Mouse (Mus musculus): ENCODE results near the gene Fibin. TPM values are rescaled to one million over a fixed set of nuclear protein-coding genes. Genes with fewer than 3 reads are reported as not detected.

Gene Fibin
- polyA plus RNA-seq, 1 experiment from 2014 or later = 1.2 TPM

DNA sequence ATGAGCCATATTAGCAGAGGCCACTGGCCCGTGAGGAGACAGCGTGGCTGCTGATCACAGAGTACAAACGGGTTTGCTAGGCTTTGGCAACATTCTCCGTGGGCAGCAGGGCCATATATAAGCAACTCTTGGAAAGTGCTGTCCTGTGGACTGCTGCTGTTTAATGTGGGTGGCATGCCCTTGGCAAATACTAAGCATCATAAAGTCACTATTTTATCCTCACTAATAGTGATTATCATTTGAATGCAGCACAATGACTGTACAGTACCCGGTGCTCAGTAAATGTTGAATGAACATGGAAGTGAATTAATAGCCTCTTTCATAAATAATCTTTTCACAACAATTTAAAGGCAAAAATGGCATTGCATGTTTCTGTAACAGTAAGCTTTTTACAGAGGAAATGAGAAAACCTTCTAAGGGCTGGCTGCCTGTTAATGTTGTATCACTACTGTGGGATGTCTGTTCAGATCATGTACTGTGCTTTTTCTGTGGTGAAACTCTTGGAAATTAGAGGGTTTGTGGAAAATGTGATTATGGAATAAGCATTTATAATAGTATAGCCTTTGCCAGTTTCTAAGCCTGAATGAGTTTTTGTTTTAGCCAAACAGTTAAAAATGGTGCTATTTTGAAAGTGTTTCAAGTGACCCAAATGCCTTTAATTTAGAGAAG lies 9.5 kb downstream of the Fibin start:
- Histone ChIP-seq H3K4me3 (no peak overlapping the region), H3K36me3 (replicated peaks) (no peaks in the 10 kb centered on the region), H3K27ac (no peak overlapping the region), H3K27me3 (ENCODE audit: poor library complexity, severe bottlenecking) (no peaks in the 10 kb centered on the region), H3K4me1 (0 out of 2 replicates have a peak, but pooled peaks cover 3% of the 10 kb centered on the region), H3K9me3 (no peaks in the 10 kb centered on the region)
- WGBS = 88% methylated on average over 5 of the region's 5 CpGs
- no peak for DNase-seq (ENCODE audit: extremely low spot score, low spot score)

GRCm38 (mm10) chr2:110351843-110352251 lies 11.1 kb downstream of the Fibin start:
- Histone ChIP-seq H3K27me3 (ENCODE audit: poor library complexity, severe bottlenecking) (no peaks in the 10 kb centered on the region), H3K27ac (no peak overlapping the region), H3K9me3 (no peaks in the 10 kb centered on the region), H3K4me3 (no peak overlapping the region), H3K36me3 (replicated peaks) (no peaks in the 10 kb centered on the region), H3K4me1 (0 out of 2 replicates have a peak, but pooled peaks cover 3% of the 10 kb centered on the region)
- 59% methylated on average over 5 of the region's 5 CpGs for WGBS
- no peak for DNase-seq (ENCODE audit: extremely low spot score, low spot score)

GRCm38 (mm10) chr2:110351406-110351805 lies 11.6 kb downstream of the Fibin start:
- WGBS = 63% methylated on average over 1 of the region's 1 CpGs
- 0 out of 2 replicates have a peak, but pooled peaks cover 3% of the 10 kb centered on the region for H3K4me1 ChIP-seq
- H3K36me3 ChIP-seq (replicated peaks) = no peaks in the 10 kb centered on the region
- H3K27me3 ChIP-seq (ENCODE audit: poor library complexity, severe bottlenecking) = no peaks in the 10 kb centered on the region
- no peak overlapping the region for H3K4me3 ChIP-seq
- no peaks in the 10 kb centered on the region for H3K9me3 ChIP-seq
- DNase-seq (ENCODE audit: extremely low spot score, low spot score) = no peak
- no peak overlapping the region for H3K27ac ChIP-seq

GRCm38 (mm10) chr2:110328953-110329352 lies 34.0 kb downstream of the Fibin start:
- Histone ChIP-seq H3K27me3 (ENCODE audit: poor library complexity, severe bottlenecking) (no peaks in the 10 kb centered on the region), H3K27ac (no peak overlapping the region), H3K9me3 (no peaks in the 10 kb centered on the region), H3K4me1 (no peaks in the 10 kb centered on the region), H3K4me3 (no peak overlapping the region), H3K36me3 (replicated peaks) (no peaks in the 10 kb centered on the region)
- DNase-seq (ENCODE audit: extremely low spot score, low spot score) = no peak

GRCm38 (mm10) chr2:110319949-110320348 lies 43.0 kb downstream of the Fibin start:
- H3K4me1 ChIP-seq = no peaks in the 10 kb centered on the region
- no peaks in the 10 kb centered on the region for H3K36me3 ChIP-seq (replicated peaks)
- WGBS = 88% methylated on average over 4 of the region's 4 CpGs
- DNase-seq (ENCODE audit: extremely low spot score, low spot score) = no peak
- H3K4me3 ChIP-seq = no peak overlapping the region
- H3K9me3 ChIP-seq = no peaks in the 10 kb centered on the region
- H3K27ac ChIP-seq = no peak overlapping the region
- no peaks in the 10 kb centered on the region for H3K27me3 ChIP-seq (ENCODE audit: poor library complexity, severe bottlenecking)

- no peak overlapping the region for H3K27ac ChIP-seq
- no peaks in the 10 kb centered on the region for H3K27me3 ChIP-seq (ENCODE audit: poor library complexity, severe bottlenecking)
- 91% methylated on average over 1 of the region's 1 CpGs for WGBS
- DNase-seq (ENCODE audit: extremely low spot score, low spot score) = no peak
- H3K4me1 ChIP-seq = no peaks in the 10 kb centered on the region
- no peaks in the 10 kb centered on the region for H3K36me3 ChIP-seq (replicated peaks)
- no peaks in the 10 kb centered on the region for H3K9me3 ChIP-seq
- H3K4me3 ChIP-seq = no peak overlapping the region
These were observed 43.7 kb downstream of the Fibin start for GRCm38 (mm10) chr2:110319266-110319665.

GRCm38 (mm10) chr2:110318719-110319118 lies 44.3 kb downstream of the Fibin start:
- no peak overlapping the region for H3K27ac ChIP-seq
- no peaks in the 10 kb centered on the region for H3K9me3 ChIP-seq
- H3K4me3 ChIP-seq = no peak overlapping the region
- H3K4me1 ChIP-seq = no peaks in the 10 kb centered on the region
- no peak for DNase-seq (ENCODE audit: extremely low spot score, low spot score)
- 86% methylated on average over 1 of the region's 1 CpGs for WGBS
- H3K36me3 ChIP-seq (replicated peaks) = no peaks in the 10 kb centered on the region
- H3K27me3 ChIP-seq (ENCODE audit: poor library complexity, severe bottlenecking) = no peaks in the 10 kb centered on the region

DNA sequence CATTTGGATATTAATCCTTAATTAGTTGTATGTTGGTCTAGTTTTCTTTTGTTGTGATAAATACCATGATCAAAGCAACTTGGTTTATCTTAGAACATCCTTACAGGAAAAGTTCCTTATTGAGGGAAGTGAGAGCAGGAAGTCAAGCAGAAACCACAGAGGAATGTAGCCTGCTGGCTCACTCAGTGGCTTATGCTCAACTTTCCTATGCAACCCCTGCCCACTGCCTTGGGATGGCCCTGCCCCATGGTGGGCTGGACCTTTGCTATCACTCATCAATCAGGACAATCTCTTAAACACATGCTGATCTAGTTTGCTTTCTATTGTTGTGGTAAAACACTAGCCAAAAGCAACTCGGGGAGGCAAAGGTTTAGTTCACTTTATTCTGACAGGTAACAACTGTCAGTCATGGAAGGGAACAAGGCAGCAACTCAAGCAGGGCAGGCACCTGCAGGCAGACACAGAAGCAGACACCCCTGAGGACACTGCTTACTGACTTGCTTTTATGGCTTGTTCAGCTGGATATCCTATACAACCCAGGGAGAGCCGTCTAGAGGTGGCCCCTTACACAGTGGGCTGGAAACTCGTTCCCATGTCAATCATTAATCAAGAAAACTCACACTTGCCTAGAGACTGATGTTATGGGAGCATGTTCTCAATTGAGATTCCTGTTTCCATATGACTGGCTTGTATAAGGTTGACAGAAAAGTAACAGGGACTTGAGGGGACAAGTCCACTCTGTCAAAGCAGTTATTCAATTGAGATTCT lies 46.7 kb downstream of the Fibin start:
- DNase-seq (ENCODE audit: extremely low spot score, low spot score) = no peak
- H3K27me3 ChIP-seq (ENCODE audit: poor library complexity, severe bottlenecking) = no peaks in the 10 kb centered on the region
- 58% methylated on average over 3 of the region's 3 CpGs for WGBS
- H3K27ac ChIP-seq = no peak overlapping the region
- H3K36me3 ChIP-seq (replicated peaks) = no peaks in the 10 kb centered on the region
- no peaks in the 10 kb centered on the region for H3K9me3 ChIP-seq
- no peak overlapping the region for H3K4me3 ChIP-seq
- H3K4me1 ChIP-seq = no peaks in the 10 kb centered on the region

GRCm38 (mm10) chr2:110314509-110315155 lies 48.4 kb downstream of the Fibin start, which contains the start of gene Bbox1:
TSS of gene Bbox1 (minus strand) at chr2:110314560.
- no peak within 1 kb of the TSS for H3K27ac ChIP-seq
- no peaks in the 10 kb centered on the region for H3K9me3 ChIP-seq
- WGBS = 95% methylated on average over 6 of the region's 6 CpGs

DNA sequence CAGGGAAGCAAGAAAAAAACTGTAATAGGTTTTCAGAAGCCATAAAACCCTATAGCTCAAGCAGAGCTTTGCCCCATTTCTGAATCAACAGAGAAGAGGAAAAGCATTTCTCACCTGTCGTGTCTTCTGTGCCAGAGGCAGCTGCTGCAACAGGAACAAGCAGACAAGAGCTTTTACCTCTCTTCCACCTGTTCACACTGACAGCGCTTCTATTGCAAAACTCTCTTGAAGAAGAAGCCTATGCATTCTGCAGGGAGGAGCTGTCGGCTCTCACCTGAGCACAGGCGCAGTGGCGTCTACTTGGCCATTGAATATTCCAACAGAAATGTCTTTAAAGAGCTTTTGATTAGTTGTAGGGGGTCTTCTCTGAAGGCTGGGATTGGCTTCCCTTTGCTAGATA lies 48.9 kb downstream of the Fibin start:
- Histone ChIP-seq H3K27ac (no peak overlapping the region), H3K27me3 (ENCODE audit: poor library complexity, severe bottlenecking) (no peaks in the 10 kb centered on the region), H3K9me3 (no peaks in the 10 kb centered on the region), H3K36me3 (replicated peaks) (no peaks in the 10 kb centered on the region), H3K4me1 (no peaks in the 10 kb centered on the region), H3K4me3 (no peak overlapping the region)
- DNase-seq (ENCODE audit: extremely low spot score, low spot score) = no peak
- WGBS = 87% methylated on average over 5 of the region's 5 CpGs

More at GRCm38 (mm10) chr2:110314509-110315155, 48.4 kb downstream of the Fibin start, which contains the start of gene Bbox1:
- Histone ChIP-seq H3K4me1 (no peaks in the 10 kb centered on the region), H3K4me3 (no peak within 1 kb of the TSS), H3K36me3 (replicated peaks) (no peaks in the 10 kb centered on the region), H3K27me3 (ENCODE audit: poor library complexity, severe bottlenecking) (no peaks in the 10 kb centered on the region)
- DNase-seq (ENCODE audit: extremely low spot score, low spot score) = no peak

- no peak for DNase-seq (ENCODE audit: extremely low spot score, low spot score)
- Histone ChIP-seq H3K9me3 (no peaks in the 10 kb centered on the region), H3K36me3 (replicated peaks) (no peaks in the 10 kb centered on the region), H3K27ac (no peak overlapping the region), H3K4me3 (no peak overlapping the region), H3K4me1 (no peaks in the 10 kb centered on the region), H3K27me3 (ENCODE audit: poor library complexity, severe bottlenecking) (no peaks in the 10 kb centered on the region)
- WGBS = 70% methylated on average over 2 of the region's 2 CpGs
These were observed 49.6 kb downstream of the Fibin start for GRCm38 (mm10) chr2:110313305-110313824.
